Mouse (Mus musculus): Measurements from ENCODE around the gene Cib2. TPM values are rescaled to one million over a fixed set of nuclear protein-coding genes. Genes with fewer than 3 reads are reported as not detected.
"Not testable (repeated sequence)": the region's sequence is repeated elsewhere in the genome, so short reads cannot be mapped to it uniquely, and the experiment has no call there.

Gene Cib2
- 458 and 493 TPM in 2 replicates for polyA plus RNA-seq (2012; ENCODE audit: insufficient read depth, insufficient read length, missing spikeins)

- H3K27ac ChIP-seq (replicated peaks; ENCODE audit: low read depth, low read length) = peak within 1 kb of the TSS; percentile 87
- H3K4me3 ChIP-seq (ENCODE audit: insufficient read depth, low read depth, low read length) = peak within 1 kb of the TSS; percentile 62
- H3K4me1 ChIP-seq (ENCODE audit: control insufficient read depth, insufficient read depth, insufficient read length, low read length) = no peaks in the 10 kb centered on the region; the same call in none of the 2 replicates
Observed at GRCm38 (mm10) chr9:54559771-54560471, at the start of gene Cib2. Gene Cib2 (minus strand): TSS chr9:54560218.

GRCm38 (mm10) chr9:54604886-54605285 is 44.9 kb upstream of the Cib2 start:
- H3K4me3 ChIP-seq (ENCODE audit: insufficient read depth, low read depth, low read length) = no peak overlapping the region
- H3K27ac ChIP-seq (replicated peaks; ENCODE audit: low read depth, low read length) = peak overlapping the region; percentile 76
- H3K4me1 ChIP-seq (ENCODE audit: control insufficient read depth, insufficient read depth, insufficient read length, low read length) = peaks cover 4% of the 10 kb centered on the region; the same call in 1 of the 2 replicates

DNA sequence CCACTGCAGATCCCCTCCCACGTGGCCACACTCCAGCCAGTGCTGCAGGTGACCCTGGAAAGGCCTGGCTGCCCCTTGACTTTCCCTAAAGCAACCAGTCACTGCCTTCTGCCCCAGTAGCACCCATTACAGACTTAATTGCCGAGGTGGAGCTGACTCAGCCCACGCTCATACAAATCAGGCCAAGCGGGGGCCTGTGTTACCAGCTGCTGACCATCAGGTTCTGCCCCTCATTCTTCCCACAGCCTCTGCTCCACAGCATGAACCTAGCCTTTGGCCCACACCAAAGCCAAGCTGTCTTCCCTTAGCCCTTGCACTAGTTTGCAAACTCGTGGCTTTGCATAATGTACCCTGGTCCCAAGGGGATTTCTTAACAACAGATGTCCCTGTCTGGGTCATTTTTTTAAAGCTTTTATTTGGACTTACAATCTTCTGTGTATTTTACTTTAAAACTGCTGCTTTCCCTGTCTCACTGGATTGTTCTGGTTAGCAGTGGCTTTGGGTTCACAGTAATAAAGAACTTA is 44.2 kb upstream of the Cib2 start:
- Histone ChIP-seq H3K4me1 (ENCODE audit: control insufficient read depth, insufficient read depth, insufficient read length, low read length) (peaks cover 4% of the 10 kb centered on the region; the same call in 1 of the 2 replicates), H3K27ac (replicated peaks; ENCODE audit: low read depth, low read length) (peak overlapping the region; percentile 87), H3K4me3 (ENCODE audit: insufficient read depth, low read depth, low read length) (no peak overlapping the region)

DNA sequence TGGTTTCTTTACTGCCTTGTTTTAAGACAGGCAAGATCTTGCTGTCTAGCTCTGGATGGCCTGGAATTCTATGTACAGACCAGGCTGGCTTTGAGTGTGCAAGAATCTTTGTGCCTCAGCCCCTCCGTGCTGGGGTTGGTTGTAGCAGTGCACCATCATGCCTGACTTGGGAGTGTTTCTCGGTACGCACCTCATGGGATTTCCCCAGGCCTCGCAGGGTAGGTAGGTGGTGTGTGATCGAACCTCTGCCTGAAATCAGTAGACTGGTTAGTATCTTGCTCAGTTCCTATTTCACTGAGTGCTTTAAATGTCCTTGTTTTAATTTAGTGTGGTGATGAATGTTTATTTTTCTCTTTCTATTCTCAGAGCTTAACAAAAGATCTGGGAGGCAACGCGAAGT is 42.9 kb upstream of the Cib2 start:
- peak overlapping the region; percentile 54 for H3K27ac ChIP-seq (replicated peaks; ENCODE audit: low read depth, low read length)
- H3K4me1 ChIP-seq (ENCODE audit: control insufficient read depth, insufficient read depth, insufficient read length, low read length) = peaks cover 4% of the 10 kb centered on the region; the same call in 1 of the 2 replicates
- no peak overlapping the region for H3K4me3 ChIP-seq (ENCODE audit: insufficient read depth, low read depth, low read length)

GRCm38 (mm10) chr9:54602386-54602785 is 42.4 kb upstream of the Cib2 start:
- Histone ChIP-seq H3K4me3 (ENCODE audit: insufficient read depth, low read depth, low read length) (no peak overlapping the region), H3K4me1 (ENCODE audit: control insufficient read depth, insufficient read depth, insufficient read length, low read length) (peaks cover 4% of the 10 kb centered on the region; the same call in 1 of the 2 replicates), H3K27ac (replicated peaks; ENCODE audit: low read depth, low read length) (peak overlapping the region; percentile 54; the same call in 1 of the 2 replicates)

DNA sequence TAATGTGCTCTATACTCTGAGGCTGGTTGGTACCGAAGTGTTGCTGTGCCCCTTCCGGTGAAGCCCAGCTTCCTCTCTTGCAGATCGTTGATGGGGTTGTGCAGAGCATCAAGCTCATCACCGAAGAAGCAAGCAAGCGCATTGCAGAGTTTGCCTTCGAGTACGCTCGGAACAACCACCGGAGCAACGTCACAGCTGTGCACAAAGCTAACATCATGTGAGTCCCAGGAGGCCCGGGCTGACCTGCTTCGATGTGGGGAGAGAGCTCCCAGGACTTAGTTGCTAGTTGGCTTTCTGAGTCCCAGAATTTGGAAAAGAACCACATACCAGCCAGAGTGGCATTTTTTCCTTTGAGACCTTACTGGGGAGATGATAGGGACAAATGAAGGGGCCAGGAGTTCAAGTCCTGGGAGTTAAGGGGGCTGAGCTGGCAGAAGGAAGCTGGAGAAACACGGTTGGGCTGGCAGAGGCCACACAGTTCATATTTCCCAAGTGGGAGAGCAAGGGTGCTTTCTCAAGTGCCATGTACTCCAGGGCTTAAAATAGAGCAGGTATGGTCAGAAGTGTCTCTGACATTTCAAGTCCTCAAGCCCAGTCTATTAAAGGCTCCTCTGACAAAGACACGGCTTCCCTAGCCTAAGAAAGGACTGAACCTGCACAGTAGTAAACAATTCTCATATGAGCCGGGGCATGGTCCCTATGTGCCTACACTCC is 36.9 kb upstream of the Cib2 start:
- Histone ChIP-seq H3K27ac (replicated peaks; ENCODE audit: low read depth, low read length) (peak overlapping the region; percentile 63), H3K4me1 (ENCODE audit: control insufficient read depth, insufficient read depth, insufficient read length, low read length) (no peaks in the 10 kb centered on the region; the same call in 1 of the 2 replicates), H3K4me3 (ENCODE audit: insufficient read depth, low read depth, low read length) (no peak overlapping the region)

- not testable (repeated sequence) for H3K4me3 ChIP-seq (ENCODE audit: insufficient read depth, low read depth, low read length); H3K27ac ChIP-seq (replicated peaks; ENCODE audit: low read depth, low read length)
Observed at GRCm38 (mm10) chr9:54593652-54594051, 33.6 kb upstream of the Cib2 start.

DNA sequence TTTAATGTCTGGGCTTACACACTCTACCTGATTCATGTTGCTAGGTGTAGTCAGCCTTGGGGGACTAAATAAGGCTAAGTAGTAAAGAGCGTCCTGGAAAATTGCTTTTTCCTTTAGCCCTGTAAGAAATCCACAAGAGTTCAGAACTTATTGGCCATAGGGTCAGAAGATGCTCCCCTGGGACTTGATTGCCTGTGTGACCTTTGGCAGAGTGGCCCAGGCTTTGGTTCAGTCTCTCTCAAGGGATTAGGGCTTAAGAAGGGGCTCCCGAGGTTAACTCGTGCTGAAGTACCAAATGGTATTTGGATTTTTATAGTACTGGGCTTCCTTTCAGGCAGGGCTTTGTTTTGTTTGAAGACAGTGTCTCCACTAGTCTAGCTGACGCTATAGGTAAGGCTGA is 27.8 kb upstream of the Cib2 start:
- Histone ChIP-seq H3K27ac (replicated peaks; ENCODE audit: low read depth, low read length) (peak overlapping the region; percentile 100), H3K4me3 (ENCODE audit: insufficient read depth, low read depth, low read length) (peak overlapping the region; percentile 92), H3K4me1 (ENCODE audit: control insufficient read depth, insufficient read depth, insufficient read length, low read length) (no peaks in the 10 kb centered on the region)

More at GRCm38 (mm10) chr9:54593652-54594051, 33.6 kb upstream of the Cib2 start:
- not testable (repeated sequence) for H3K4me1 ChIP-seq (ENCODE audit: control insufficient read depth, insufficient read depth, insufficient read length, low read length)

DNA sequence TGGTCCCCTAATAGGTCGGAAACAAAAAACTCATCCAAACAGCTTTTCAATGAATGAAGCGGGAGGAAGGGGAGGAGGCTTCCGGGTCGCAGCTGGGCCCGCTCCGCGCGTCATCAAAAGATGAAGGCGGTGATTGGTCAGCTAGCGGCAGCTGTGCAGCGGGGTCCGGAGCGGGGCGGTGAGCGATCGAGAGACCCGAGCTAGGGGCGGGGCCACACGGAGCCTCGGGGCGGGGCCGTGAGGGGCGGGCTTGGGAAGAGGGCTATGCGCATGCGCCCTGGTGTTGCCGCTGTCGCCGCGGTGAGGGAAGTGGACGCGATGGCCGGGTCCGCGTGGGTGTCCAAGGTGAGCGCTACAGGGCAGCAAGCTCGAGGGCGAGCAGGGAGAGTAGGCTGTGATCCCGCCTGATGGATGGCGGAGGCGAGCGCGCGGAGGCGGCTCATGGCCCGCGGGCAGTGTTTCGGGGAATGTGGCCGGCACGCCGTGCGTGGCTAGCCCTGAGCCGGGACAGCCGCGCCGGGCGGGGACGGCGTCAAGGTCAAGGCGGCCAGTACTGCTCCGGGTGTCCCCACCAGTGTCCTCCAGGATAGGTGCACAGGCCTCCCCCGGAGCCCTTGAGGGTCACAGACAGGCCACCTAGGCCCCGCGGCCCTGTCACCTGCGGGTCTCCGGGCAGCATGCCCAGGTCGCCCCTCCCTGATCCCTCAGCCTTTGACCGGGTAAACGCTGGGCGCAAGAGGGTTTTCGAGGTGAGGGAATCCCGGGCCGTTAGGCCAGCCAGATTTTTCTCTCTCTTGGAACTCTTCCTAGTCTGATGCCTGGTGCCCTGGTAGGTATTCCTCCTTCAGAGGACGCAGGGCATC is 26.4 kb upstream of the Cib2 start, which contains the start of gene Idh3a:
Idh3a (plus strand) TSS at position 136 of the 863 bp plus-strand sequence.
- no peaks in the 10 kb centered on the region for H3K4me1 ChIP-seq (ENCODE audit: control insufficient read depth, insufficient read depth, insufficient read length, low read length)
- peak within 1 kb of the TSS; percentile 92 for H3K4me3 ChIP-seq (ENCODE audit: insufficient read depth, low read depth, low read length)
- H3K27ac ChIP-seq (replicated peaks; ENCODE audit: low read depth, low read length) = peak within 1 kb of the TSS; percentile 100

- Histone ChIP-seq H3K27ac (replicated peaks; ENCODE audit: low read depth, low read length) (no peak overlapping the region), H3K4me3 (ENCODE audit: insufficient read depth, low read depth, low read length) (peak overlapping the region; percentile 31; the same call in 1 of the 2 replicates), H3K4me1 (ENCODE audit: control insufficient read depth, insufficient read depth, insufficient read length, low read length) (no peaks in the 10 kb centered on the region)
Observed at GRCm38 (mm10) chr9:54585839-54586198, 25.8 kb upstream of the Cib2 start.

DNA sequence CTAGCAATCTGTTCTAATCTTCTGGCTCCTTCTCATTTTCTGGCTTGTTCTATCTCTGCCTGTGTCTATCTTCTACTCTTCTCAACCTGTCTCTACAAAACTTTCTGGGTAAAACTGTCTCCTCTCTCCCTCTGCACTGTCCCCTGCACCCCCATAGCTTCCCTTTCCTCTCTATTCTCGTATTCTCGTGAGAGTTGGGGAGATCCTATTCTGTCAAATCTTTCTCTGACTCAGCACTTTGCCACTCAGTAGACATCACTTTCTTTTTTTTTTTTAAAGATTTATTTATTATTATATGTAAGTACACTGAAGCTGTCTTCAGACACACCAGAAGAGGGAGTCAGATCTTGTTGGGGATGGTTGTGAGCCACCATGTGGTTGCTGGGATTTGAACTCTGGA is 24.1 kb upstream of the Cib2 start:
- H3K4me3 ChIP-seq (ENCODE audit: insufficient read depth, low read depth, low read length); H3K27ac ChIP-seq (replicated peaks; ENCODE audit: low read depth, low read length); H3K4me1 ChIP-seq (ENCODE audit: control insufficient read depth, insufficient read depth, insufficient read length, low read length): not testable (repeated sequence)

GRCm38 (mm10) chr9:54583712-54584111 is 23.7 kb upstream of the Cib2 start:
- H3K4me3 ChIP-seq (ENCODE audit: insufficient read depth, low read depth, low read length) = no peak overlapping the region
- H3K4me1 ChIP-seq (ENCODE audit: control insufficient read depth, insufficient read depth, insufficient read length, low read length) = no peaks in the 10 kb centered on the region

DNA sequence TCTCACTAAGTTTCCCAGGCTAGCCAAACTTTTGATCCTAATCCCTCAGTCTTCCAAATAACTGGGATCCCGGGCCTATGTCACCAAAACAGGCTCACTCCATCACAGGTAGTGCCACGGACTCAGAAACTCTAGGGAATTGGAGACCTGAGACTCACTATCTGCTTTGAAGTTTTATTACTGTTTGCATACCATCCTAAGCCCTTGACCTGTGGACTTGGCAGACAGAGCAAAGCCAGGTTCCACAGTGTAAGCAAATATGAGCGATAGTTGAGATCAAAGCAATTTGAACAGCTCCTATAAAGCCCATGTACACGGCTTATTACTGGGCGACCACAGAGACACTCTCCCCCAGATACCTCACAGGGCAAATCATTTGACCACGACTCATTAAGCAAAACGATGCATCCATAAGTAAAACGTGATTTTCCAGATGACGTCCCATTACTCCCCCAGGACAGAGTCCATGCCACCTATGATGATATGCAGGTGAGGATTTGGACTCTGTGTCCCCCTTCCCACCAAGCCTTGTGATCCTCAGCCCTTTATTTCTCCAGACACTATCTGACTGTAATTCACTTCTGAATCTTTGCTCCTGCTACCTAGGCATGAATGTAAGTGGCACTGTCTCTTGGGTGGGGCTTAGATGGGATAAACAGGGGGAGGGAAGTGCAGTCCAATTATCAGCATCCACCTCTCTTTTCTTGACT is 11.3 kb upstream of the Cib2 start:
- Histone ChIP-seq H3K4me3 (ENCODE audit: insufficient read depth, low read depth, low read length) (no peak overlapping the region), H3K27ac (replicated peaks; ENCODE audit: low read depth, low read length) (no peak overlapping the region), H3K4me1 (ENCODE audit: control insufficient read depth, insufficient read depth, insufficient read length, low read length) (peaks cover 7% of the 10 kb centered on the region; the same call in 1 of the 2 replicates)

More at GRCm38 (mm10) chr9:54583712-54584111, 23.7 kb upstream of the Cib2 start:
- H3K27ac ChIP-seq (replicated peaks; ENCODE audit: low read depth, low read length) = no peak overlapping the region

- Histone ChIP-seq H3K4me3 (ENCODE audit: insufficient read depth, low read depth, low read length) (no peak overlapping the region), H3K27ac (replicated peaks; ENCODE audit: low read depth, low read length) (no peak overlapping the region), H3K4me1 (ENCODE audit: control insufficient read depth, insufficient read depth, insufficient read length, low read length) (0 out of 2 replicates have a peak, but pooled peaks cover 2% of the 10 kb centered on the region)
Observed at GRCm38 (mm10) chr9:54568732-54569131, 8.7 kb upstream of the Cib2 start.
